Mouse (Mus musculus): Measurements from ENCODE around the gene Ppp1r1c. TPM values are rescaled to one million over a fixed set of nuclear protein-coding genes. Genes with fewer than 3 reads are reported as not detected.

The Ppp1r1c gene
- 6.6 and 10.8 TPM in 2 replicates for polyA plus RNA-seq (2015; fragmentation: Nextera tagmentation; extraction: Ambion mirVana)

GRCm38 (mm10) chr2:79707575-79707974 is at the start of gene Ppp1r1c:
Gene Ppp1r1c (plus strand): TSS chr2:79707780.
- no peak for ATAC-seq
- Histone ChIP-seq H3K27ac (ENCODE audit: low read depth, low read length) (no peak within 1 kb of the TSS), H3K9ac (ENCODE audit: low read depth, low read length) (no peak within 1 kb of the TSS), H3K4me2 (ENCODE audit: low read length) (no peak within 1 kb of the TSS), H3K4me1 (ENCODE audit: control insufficient read depth, insufficient read depth, low read depth, low read length) (no peaks in the 10 kb centered on the region), H3K27me3 (replicated peaks; ENCODE audit: control insufficient read depth, insufficient read depth, low read length) (no peaks in the 10 kb centered on the region), H3K4me3 (ENCODE audit: low read length) (no peak within 1 kb of the TSS), H3K36me3 (ENCODE audit: control insufficient read depth, insufficient read depth, low read length) (no peaks in the 10 kb centered on the region), H3K9me3 (ENCODE audit: control insufficient read depth, low read length) (no peaks in the 10 kb centered on the region)
- WGBS = 71% methylated on average over 6 of the region's 6 CpGs

DNA sequence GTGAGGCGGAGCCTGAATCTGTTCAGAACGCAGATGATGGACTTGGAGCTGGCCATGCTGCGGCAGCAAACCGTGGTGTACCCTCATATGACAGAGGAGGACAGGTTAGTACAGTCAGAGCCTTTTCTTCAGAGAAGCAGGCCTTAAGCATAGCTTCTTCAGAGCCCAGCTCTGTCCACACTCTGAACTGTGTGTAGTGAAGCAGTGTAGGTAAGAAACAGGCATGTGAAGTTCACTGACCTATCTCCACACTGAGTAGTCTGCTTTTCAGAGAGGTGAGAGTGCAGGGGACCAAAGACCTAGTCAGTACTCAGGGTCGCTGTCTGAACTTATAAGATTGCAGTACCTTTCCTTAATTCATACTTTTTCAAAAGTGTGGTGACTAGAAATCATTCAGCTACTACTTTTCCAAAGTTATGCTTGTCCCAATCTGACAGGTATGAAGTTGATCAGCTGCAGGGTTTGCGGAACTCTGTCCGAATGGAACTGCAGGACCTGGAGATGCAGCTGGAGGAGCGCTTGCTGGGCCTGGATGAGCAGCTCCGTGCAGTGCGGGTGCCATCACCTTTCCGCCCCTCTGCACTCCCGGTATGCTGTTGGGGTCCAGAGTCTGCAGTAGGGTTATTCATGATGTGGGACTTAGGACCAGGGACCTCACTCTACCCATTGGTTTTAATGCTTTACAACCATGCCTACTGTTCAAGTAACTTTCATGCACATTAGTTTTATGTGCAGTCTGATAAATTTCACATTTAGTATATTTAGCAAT is 47.0 kb upstream of the Ppp1r1c start:
- no peak overlapping the region for H3K27ac ChIP-seq (ENCODE audit: low read depth, low read length)
- no peak overlapping the region for H3K4me3 ChIP-seq (ENCODE audit: low read length)
- H3K9me3 ChIP-seq (ENCODE audit: control insufficient read depth, low read length) = no peaks in the 10 kb centered on the region
- peaks cover 22% of the 10 kb centered on the region for H3K36me3 ChIP-seq (ENCODE audit: control insufficient read depth, insufficient read depth, low read length)
- no peaks in the 10 kb centered on the region for H3K27me3 ChIP-seq (replicated peaks; ENCODE audit: control insufficient read depth, insufficient read depth, low read length)
- ATAC-seq = no peak
- no peak overlapping the region for H3K4me2 ChIP-seq (ENCODE audit: low read length)
- H3K4me1 ChIP-seq (ENCODE audit: control insufficient read depth, insufficient read depth, low read depth, low read length) = no peaks in the 10 kb centered on the region
- H3K9ac ChIP-seq (ENCODE audit: low read depth, low read length) = no peak overlapping the region
- WGBS = 75% methylated on average over 12 of the region's 12 CpGs

DNA sequence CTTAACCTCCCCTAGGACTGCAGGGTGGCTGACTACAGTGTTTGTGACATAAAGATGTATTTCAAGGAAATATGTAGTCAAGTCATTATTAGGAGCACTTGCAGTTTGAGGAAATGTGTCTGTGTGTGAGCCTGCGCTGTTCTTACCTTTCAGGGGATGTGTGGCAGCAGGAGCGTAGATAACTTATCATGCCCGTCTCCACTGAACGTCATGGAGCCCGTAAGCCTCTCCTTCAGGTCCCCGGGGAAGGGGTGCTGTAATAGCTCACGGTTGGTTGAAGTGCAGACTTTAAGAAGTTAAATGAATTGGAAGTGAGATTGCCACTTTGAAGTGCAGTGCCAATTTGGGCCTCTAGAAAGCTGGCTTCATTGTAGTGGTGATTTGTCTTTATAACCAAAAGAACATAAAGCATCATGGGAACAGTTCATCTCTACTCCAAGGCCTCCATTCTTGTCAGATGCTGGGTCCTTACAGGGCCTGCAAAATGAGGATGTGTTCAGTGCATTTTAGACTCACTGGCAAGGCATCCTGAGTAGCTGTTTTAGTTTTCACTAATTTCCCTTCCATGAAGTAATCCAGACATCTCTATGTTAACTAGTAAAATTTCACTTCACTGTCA is 46.0 kb upstream of the Ppp1r1c start:
- Histone ChIP-seq H3K9me3 (ENCODE audit: control insufficient read depth, low read length) (no peaks in the 10 kb centered on the region), H3K4me1 (ENCODE audit: control insufficient read depth, insufficient read depth, low read depth, low read length) (no peaks in the 10 kb centered on the region), H3K27me3 (replicated peaks; ENCODE audit: control insufficient read depth, insufficient read depth, low read length) (no peaks in the 10 kb centered on the region), H3K4me3 (ENCODE audit: low read length) (no peak overlapping the region), H3K4me2 (ENCODE audit: low read length) (no peak overlapping the region), H3K36me3 (ENCODE audit: control insufficient read depth, insufficient read depth, low read length) (peaks cover 22% of the 10 kb centered on the region), H3K27ac (ENCODE audit: low read depth, low read length) (no peak overlapping the region), H3K9ac (ENCODE audit: low read depth, low read length) (no peak overlapping the region)
- WGBS = 41% methylated on average over 7 of the region's 7 CpGs
- ATAC-seq = no peak

DNA sequence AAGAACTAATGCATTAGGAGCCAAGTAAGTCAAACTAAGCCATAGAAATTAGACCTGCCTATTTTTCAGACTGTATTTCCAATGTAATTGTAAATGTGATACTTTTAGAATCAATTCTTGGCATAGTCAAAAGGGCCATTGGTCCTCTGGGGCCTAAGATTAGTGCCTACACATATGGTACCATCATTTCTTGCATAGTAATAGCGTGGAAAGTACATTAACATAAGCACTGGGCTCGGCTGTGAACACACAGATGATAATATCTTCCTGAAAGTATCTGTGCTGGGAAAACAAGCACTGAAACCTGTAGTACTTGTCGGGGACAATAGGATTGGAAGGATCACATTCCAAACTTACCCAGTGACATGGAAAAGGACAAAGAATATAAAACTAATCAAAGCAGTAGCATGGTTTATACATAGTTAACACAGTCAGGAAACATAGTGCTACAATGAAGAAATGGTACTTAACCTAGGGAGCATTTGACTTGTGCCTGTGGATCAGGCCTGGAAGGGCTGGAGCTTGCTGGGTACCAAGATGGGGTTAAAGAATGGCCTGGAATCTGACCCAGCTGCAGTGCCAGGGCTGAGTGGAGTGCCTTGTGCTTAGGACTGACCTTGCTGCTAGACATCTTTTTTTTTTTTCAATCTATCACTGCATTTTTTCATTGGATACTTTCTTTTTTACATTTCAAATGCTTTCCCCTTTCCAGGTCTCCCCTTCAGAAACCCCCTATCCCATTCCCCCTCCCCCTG is 42.9 kb upstream of the Ppp1r1c start:
- Histone ChIP-seq H3K4me3 (ENCODE audit: low read length) (no peak overlapping the region), H3K9ac (ENCODE audit: low read depth, low read length) (no peak overlapping the region), H3K36me3 (ENCODE audit: control insufficient read depth, insufficient read depth, low read length) (peaks cover 10% of the 10 kb centered on the region; the same call in 1 of the 2 replicates), H3K4me1 (ENCODE audit: control insufficient read depth, insufficient read depth, low read depth, low read length) (no peaks in the 10 kb centered on the region), H3K27me3 (replicated peaks; ENCODE audit: control insufficient read depth, insufficient read depth, low read length) (no peaks in the 10 kb centered on the region), H3K27ac (ENCODE audit: low read depth, low read length) (no peak overlapping the region), H3K4me2 (ENCODE audit: low read length) (no peak overlapping the region), H3K9me3 (ENCODE audit: control insufficient read depth, low read length) (no peaks in the 10 kb centered on the region)
- ATAC-seq = no peak
- 56% methylated on average over 3 of the region's 3 CpGs for WGBS

DNA sequence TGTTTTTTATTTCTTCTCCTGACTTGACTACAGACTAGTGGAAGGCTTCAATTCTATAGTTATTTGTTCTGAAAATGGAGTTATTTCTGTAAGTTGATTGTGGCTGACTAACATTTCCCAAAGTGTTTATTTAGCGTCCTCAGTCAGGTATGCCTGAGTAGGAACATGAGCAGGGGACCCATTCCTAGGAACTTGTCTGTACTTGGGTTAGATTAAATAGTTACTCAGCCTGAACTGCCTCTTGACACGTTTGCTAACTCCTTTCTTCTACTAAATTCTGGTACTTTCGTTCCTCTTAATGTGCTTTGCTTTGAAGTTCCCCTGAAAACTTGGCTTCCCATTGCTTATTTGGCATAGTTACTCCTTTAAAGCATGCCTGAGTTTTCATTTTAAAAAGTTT is 42.1 kb upstream of the Ppp1r1c start:
- WGBS = 60% methylated on average over 3 of the region's 3 CpGs
- Histone ChIP-seq H3K9me3 (ENCODE audit: control insufficient read depth, low read length) (no peaks in the 10 kb centered on the region), H3K4me1 (ENCODE audit: control insufficient read depth, insufficient read depth, low read depth, low read length) (no peaks in the 10 kb centered on the region)

DNA sequence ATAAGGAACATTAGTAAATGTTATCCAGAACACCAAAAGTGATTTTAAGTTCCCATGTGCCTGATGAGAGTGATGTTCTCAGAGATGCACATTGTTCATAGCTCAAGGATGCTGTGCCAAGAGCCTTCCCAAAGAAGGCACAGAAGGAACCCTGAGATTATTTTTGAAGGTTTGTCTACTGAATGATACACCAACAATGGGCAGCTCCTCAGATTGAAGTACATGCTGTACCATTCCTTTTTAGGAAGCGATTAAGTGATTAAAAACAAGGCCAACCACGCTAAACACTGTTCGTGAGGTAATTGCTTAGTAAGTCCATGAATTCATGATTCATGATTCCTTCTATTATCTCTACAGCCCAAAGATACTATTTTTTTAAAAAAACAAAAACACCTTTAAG is 32.3 kb upstream of the Ppp1r1c start:
- H3K36me3 ChIP-seq (ENCODE audit: control insufficient read depth, insufficient read depth, low read length) = peaks cover 3% of the 10 kb centered on the region; the same call in 1 of the 2 replicates
- no peak overlapping the region for H3K27ac ChIP-seq (ENCODE audit: low read depth, low read length)
- no peak overlapping the region for H3K9ac ChIP-seq (ENCODE audit: low read depth, low read length)
- H3K4me2 ChIP-seq (ENCODE audit: low read length) = no peak overlapping the region
- no peak overlapping the region for H3K4me3 ChIP-seq (ENCODE audit: low read length)
- no peaks in the 10 kb centered on the region for H3K4me1 ChIP-seq (ENCODE audit: control insufficient read depth, insufficient read depth, low read depth, low read length)
- no peaks in the 10 kb centered on the region for H3K9me3 ChIP-seq (ENCODE audit: control insufficient read depth, low read length)
- WGBS = 95% methylated on average over 3 of the region's 3 CpGs
- ATAC-seq = no peak
- H3K27me3 ChIP-seq (replicated peaks; ENCODE audit: control insufficient read depth, insufficient read depth, low read length) = no peaks in the 10 kb centered on the region

More for the DNA sequence above, 42.1 kb upstream of the Ppp1r1c start:
- no peaks in the 10 kb centered on the region for H3K27me3 ChIP-seq (replicated peaks; ENCODE audit: control insufficient read depth, insufficient read depth, low read length)
- H3K4me3 ChIP-seq (ENCODE audit: low read length) = no peak overlapping the region
- ATAC-seq = no peak
- H3K36me3 ChIP-seq (ENCODE audit: control insufficient read depth, insufficient read depth, low read length) = peaks cover 7% of the 10 kb centered on the region; the same call in 1 of the 2 replicates
- no peak overlapping the region for H3K4me2 ChIP-seq (ENCODE audit: low read length)
- no peak overlapping the region for H3K27ac ChIP-seq (ENCODE audit: low read depth, low read length)
- no peak overlapping the region for H3K9ac ChIP-seq (ENCODE audit: low read depth, low read length)

DNA sequence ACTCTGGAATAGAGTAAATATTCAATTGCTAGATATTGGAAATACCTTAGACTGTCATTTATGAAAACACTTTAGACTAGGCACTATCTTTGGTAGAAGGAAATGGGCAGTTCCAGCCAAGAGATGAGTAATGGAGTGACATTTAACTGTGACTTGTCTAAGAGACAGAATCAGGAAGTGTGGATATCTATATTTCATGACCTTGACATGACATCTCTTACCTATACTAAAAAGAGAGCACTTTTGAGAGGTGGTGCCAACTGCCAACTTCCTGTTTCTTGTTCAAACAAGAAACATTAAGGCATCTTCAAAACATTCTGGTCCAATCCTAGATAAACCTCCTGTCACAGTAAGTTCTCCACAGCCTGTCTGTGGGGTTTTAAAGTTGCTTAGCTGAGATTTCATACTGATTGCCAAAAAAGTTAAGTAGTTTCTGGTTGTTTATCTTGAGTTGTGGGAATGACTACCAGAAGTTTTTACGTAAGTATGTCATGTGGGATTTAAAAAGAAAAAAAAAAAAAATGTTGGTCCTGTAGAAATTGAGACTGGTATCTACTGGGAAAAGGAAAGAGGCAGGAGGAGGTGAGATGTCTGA is 29.8 kb upstream of the Ppp1r1c start:
- H3K27me3 ChIP-seq (replicated peaks; ENCODE audit: control insufficient read depth, insufficient read depth, low read length) = no peaks in the 10 kb centered on the region
- no peaks in the 10 kb centered on the region for H3K4me1 ChIP-seq (ENCODE audit: control insufficient read depth, insufficient read depth, low read depth, low read length)
- no peak overlapping the region for H3K4me2 ChIP-seq (ENCODE audit: low read length)
- H3K27ac ChIP-seq (ENCODE audit: low read depth, low read length) = no peak overlapping the region
- ATAC-seq = no peak
- no peaks in the 10 kb centered on the region for H3K36me3 ChIP-seq (ENCODE audit: control insufficient read depth, insufficient read depth, low read length)
- no peak overlapping the region for H3K4me3 ChIP-seq (ENCODE audit: low read length)
- no peaks in the 10 kb centered on the region for H3K9me3 ChIP-seq (ENCODE audit: control insufficient read depth, low read length)
- no peak overlapping the region for H3K9ac ChIP-seq (ENCODE audit: low read depth, low read length)
- WGBS = 92% methylated on average over 1 of the region's 1 CpGs

GRCm38 (mm10) chr2:79681672-79682071 is 25.9 kb upstream of the Ppp1r1c start:
- H3K27ac ChIP-seq (ENCODE audit: low read depth, low read length) = no peak overlapping the region
- H3K9me3 ChIP-seq (ENCODE audit: control insufficient read depth, low read length) = no peaks in the 10 kb centered on the region
- H3K4me2 ChIP-seq (ENCODE audit: low read length) = no peak overlapping the region
- H3K4me1 ChIP-seq (ENCODE audit: control insufficient read depth, insufficient read depth, low read depth, low read length) = no peaks in the 10 kb centered on the region
- H3K4me3 ChIP-seq (ENCODE audit: low read length) = no peak overlapping the region
- no peaks in the 10 kb centered on the region for H3K36me3 ChIP-seq (ENCODE audit: control insufficient read depth, insufficient read depth, low read length)
- H3K27me3 ChIP-seq (replicated peaks; ENCODE audit: control insufficient read depth, insufficient read depth, low read length) = no peaks in the 10 kb centered on the region
- H3K9ac ChIP-seq (ENCODE audit: low read depth, low read length) = no peak overlapping the region
- 90% methylated on average over 4 of the region's 4 CpGs for WGBS
- ATAC-seq = no peak

- Histone ChIP-seq H3K4me2 (ENCODE audit: low read length) (no peak overlapping the region), H3K27ac (ENCODE audit: low read depth, low read length) (no peak overlapping the region), H3K4me1 (ENCODE audit: control insufficient read depth, insufficient read depth, low read depth, low read length) (no peaks in the 10 kb centered on the region), H3K4me3 (ENCODE audit: low read length) (no peak overlapping the region), H3K27me3 (replicated peaks; ENCODE audit: control insufficient read depth, insufficient read depth, low read length) (no peaks in the 10 kb centered on the region), H3K9me3 (ENCODE audit: control insufficient read depth, low read length) (no peaks in the 10 kb centered on the region), H3K9ac (ENCODE audit: low read depth, low read length) (no peak overlapping the region), H3K36me3 (ENCODE audit: control insufficient read depth, insufficient read depth, low read length) (no peaks in the 10 kb centered on the region)
- no peak for ATAC-seq
- 76% methylated on average over 4 of the region's 4 CpGs for WGBS
Observed at GRCm38 (mm10) chr2:79683258-79683657, 24.3 kb upstream of the Ppp1r1c start.

Measured in hindbrain, embryonic 16.5 days (tissue).